Mouse (Mus musculus): ENCODE measurements at regions not wholly inside any gene's neighbourhood (a gene's known extent, or its start where the extent isn't known, plus 50 kb on each side); places are given as distances from the start of the nearest gene placed in this dataset.

- DNase-seq: no peak
These were observed 222.7 kb downstream of the Fam84b start for GRCm38 (mm10) chr15:60630756-60631402.

- no peak for DNase-seq
These were observed 234.8 kb downstream of the Fam84b start for GRCm38 (mm10) chr15:60618801-60619200.

- no peak for DNase-seq
These were observed 236.2 kb downstream of the Fam84b start for GRCm38 (mm10) chr15:60617371-60617770.

- DNase-seq: no peak
These were observed 251.7 kb downstream of the Fam84b start for GRCm38 (mm10) chr15:60601885-60602284.

GRCm38 (mm10) chr15:60577084-60577483 lies 276.5 kb downstream of the Fam84b start:
- DNase-seq: no peak

GRCm38 (mm10) chr15:60566267-60566666 lies 287.3 kb downstream of the Fam84b start:
- no peak for DNase-seq

- DNase-seq: no peak
These were observed 288.6 kb downstream of the Fam84b start for GRCm38 (mm10) chr15:60565017-60565416.

GRCm38 (mm10) chr15:60560641-60561040 lies 292.9 kb downstream of the Fam84b start:
- DNase-seq: no peak

- no peak for DNase-seq
These were observed 297.9 kb downstream of the Fam84b start for GRCm38 (mm10) chr15:60555691-60556090.

- DNase-seq: no peak
These were observed 299.0 kb downstream of the Fam84b start for GRCm38 (mm10) chr15:60554587-60554986.

GRCm38 (mm10) chr15:60548045-60548444 lies 305.5 kb downstream of the Fam84b start:
- DNase-seq: no peak

GRCm38 (mm10) chr15:60537191-60537590 lies 316.4 kb downstream of the Fam84b start:
- no peak for DNase-seq

- no peak for DNase-seq
These were observed 318.9 kb downstream of the Fam84b start for GRCm38 (mm10) chr15:60534701-60535100.

- DNase-seq: no peak
These were observed 336.8 kb downstream of the Fam84b start for GRCm38 (mm10) chr15:60516810-60517209.

- no peak for DNase-seq
These were observed 376.7 kb downstream of the Fam84b start for GRCm38 (mm10) chr15:60476755-60477310.

- no peak for DNase-seq
These were observed 378.5 kb downstream of the Fam84b start for GRCm38 (mm10) chr15:60475086-60475485.

- DNase-seq: no peak
These were observed 415.5 kb upstream of the 4933412E24Rik start for GRCm38 (mm10) chr15:60431916-60432315.

- DNase-seq: no peak
These were observed 402.7 kb upstream of the 4933412E24Rik start for GRCm38 (mm10) chr15:60419081-60419480.

- no peak for DNase-seq
These were observed 375.9 kb upstream of the 4933412E24Rik start for GRCm38 (mm10) chr15:60392267-60392666.

GRCm38 (mm10) chr15:60390336-60390735 lies 373.9 kb upstream of the 4933412E24Rik start:
- DNase-seq: no peak

GRCm38 (mm10) chr15:60387962-60388361 lies 371.5 kb upstream of the 4933412E24Rik start:
- DNase-seq: no peak

Measured in cerebellum, adult 18-20 months (tissue).